Mouse (Mus musculus) lung, adult 18-20 months (tissue): ENCODE measurements around the gene Rapgef2.
"Not testable (repeated sequence)": the region's sequence is repeated elsewhere in the genome, so short reads cannot be mapped to it uniquely, and the experiment has no call there.

Experiments
- DNase-seq, 2 experiments: peaks; one replicate each; pipeline ENCODE4 v3.0.0; 2022; ENCODE audit warnings: mixed read lengths in 2 of 2

The Rapgef2 gene

GRCm38 (mm10) chr3:79196708-79197437 is 89.4 kb downstream of the Rapgef2 start:
- DNase-seq = peak in 1 of 2 experiments; percentile 56

GRCm38 (mm10) chr3:79195280-79195679 is 91.0 kb downstream of the Rapgef2 start:
- DNase-seq = no peak

- peak; percentile 48 to 58 for DNase-seq
Measured at GRCm38 (mm10) chr3:79194111-79194793, 92.1 kb downstream of the Rapgef2 start.

- peak in 1 of 2 experiments; percentile 56 for DNase-seq
Measured at GRCm38 (mm10) chr3:79193001-79193400, 93.3 kb downstream of the Rapgef2 start.

GRCm38 (mm10) chr3:79191981-79192380 is 94.3 kb downstream of the Rapgef2 start:
- DNase-seq = no peak

GRCm38 (mm10) chr3:79191471-79191870 is 94.8 kb downstream of the Rapgef2 start:
- no peak for DNase-seq

GRCm38 (mm10) chr3:79190377-79190776 is 95.9 kb downstream of the Rapgef2 start:
- no peak for DNase-seq

GRCm38 (mm10) chr3:79187912-79188311 is 98.4 kb downstream of the Rapgef2 start:
- DNase-seq = no peak

GRCm38 (mm10) chr3:79182290-79182689 is 104.0 kb downstream of the Rapgef2 start:
- no peak for DNase-seq

- DNase-seq = peak; percentile 86 to 91
Measured at GRCm38 (mm10) chr3:79181248-79181991, 104.9 kb downstream of the Rapgef2 start.

- no peak for DNase-seq
Measured at GRCm38 (mm10) chr3:79180086-79180485, 106.2 kb downstream of the Rapgef2 start.

- DNase-seq = no peak
Measured at GRCm38 (mm10) chr3:79179499-79180053, 106.7 kb downstream of the Rapgef2 start.

GRCm38 (mm10) chr3:79178708-79179107 is 107.6 kb downstream of the Rapgef2 start:
- no peak for DNase-seq

- no peak for DNase-seq
Measured at GRCm38 (mm10) chr3:79178070-79178469, 108.2 kb downstream of the Rapgef2 start.

- DNase-seq = no peak
Measured at GRCm38 (mm10) chr3:79177136-79177870, 109.0 kb downstream of the Rapgef2 start.

- no peak for DNase-seq
Measured at GRCm38 (mm10) chr3:79174168-79174567, 112.1 kb downstream of the Rapgef2 start.

- no peak for DNase-seq
Measured at GRCm38 (mm10) chr3:79173291-79173690, 113.0 kb downstream of the Rapgef2 start.

- not testable (repeated sequence) for DNase-seq
Measured at GRCm38 (mm10) chr3:79171146-79171545, 115.2 kb downstream of the Rapgef2 start.

- no peak for DNase-seq
Measured at GRCm38 (mm10) chr3:79168168-79168827, 118.0 kb downstream of the Rapgef2 start.

- no peak for DNase-seq
Measured at GRCm38 (mm10) chr3:79167586-79167985, 118.7 kb downstream of the Rapgef2 start.

GRCm38 (mm10) chr3:79161834-79162401 is 124.4 kb downstream of the Rapgef2 start:
- no peak for DNase-seq
